Mouse (Mus musculus) heart, adult 2 months (tissue): ENCODE measurements around the gene Kank1. TPM values are rescaled to one million over a fixed set of nuclear protein-coding genes. Genes with fewer than 3 reads are reported as not detected.

Source experiments
- DNase-seq, 2 experiments: peaks; one replicate each; pipeline ENCODE4 v3.0.0; 2021
- H3K27ac ChIP-seq: fragments of 200-600 bp; 2 replicates; pipeline ENCODE4 v1.8.1; 2022
- H3K27me3 ChIP-seq: fragments of 200-500 bp; 2 replicates; pipeline ENCODE4 v1.6.1; 2012; ENCODE audit warnings: mild to moderate bottlenecking, low read length, inconsistent platforms, mixed read lengths; ENCODE audit not compliant: control insufficient read depth, insufficient read depth
- H3K36me3 ChIP-seq: fragments of 200-500 bp; 2 replicates; pipeline ENCODE4 v1.6.1; 2012; ENCODE audit warnings: low read length, inconsistent platforms; ENCODE audit not compliant: control insufficient read depth, insufficient read depth
- H3K4me1 ChIP-seq: fragments of 200-500 bp; 2 replicates; pipeline ENCODE4 v1.6.1; 2011; ENCODE audit warnings: low read length; ENCODE audit not compliant: control insufficient read depth, insufficient read depth
- H3K4me3 ChIP-seq: fragments of 200-600 bp; 2 replicates; pipeline ENCODE4 v1.8.1; 2022
- H3K79me2 ChIP-seq: fragments of 200-500 bp; replicated peaks from 2 replicates; pipeline ENCODE4 v1.6.1; 2012; ENCODE audit warnings: mild to moderate bottlenecking, inconsistent platforms, low read length, moderate library complexity, mixed read lengths; ENCODE audit not compliant: control insufficient read depth, insufficient read depth
- H3K9ac ChIP-seq: fragments of 200-500 bp; 2 replicates; pipeline ENCODE4 v1.6.1; 2012; ENCODE audit warnings: low read depth, mild to moderate bottlenecking, control low read depth, inconsistent platforms, low read length, mixed read lengths
- CTCF ChIP-seq: fragments of 200-600 bp; IDR thresholded peaks from 2 replicates; pipeline ENCODE4 v1.8.1; 2022; ENCODE audit warnings: antibody characterized with exemption, mild to moderate bottlenecking, moderate library complexity
- EP300 ChIP-seq: fragments of 200-500 bp; IDR thresholded peaks from 2 replicates; pipeline ENCODE4 v1.6.1; 2011; ENCODE audit warnings: low read depth, low read length, control low read depth; ENCODE audit not compliant: insufficient read depth
- POLR2A ChIP-seq: fragments of 200-500 bp; IDR thresholded peaks from 2 replicates; pipeline ENCODE4 v1.6.1; 2011; ENCODE audit warnings: mild to moderate bottlenecking, low read depth, low read length, control low read depth; ENCODE audit not compliant: insufficient read depth
- WGBS: fragments of 180-500 bp; shearing (Covaris S2); methylation state at CpG from one replicate; pipeline ENCODE4 v1.1.7; 2018; 5-methylcytosine and 5-hydroxymethylcytosine counted together
- intact Hi-C: fragments of 180-260 bp; cut with DNase I; formaldehyde crosslinking; loops from one replicate; pipeline ENCODE4 v1.15.1; 2025
- polyA plus RNA-seq: library from polyadenylated mRNA; depleted of rRNA; stranded (reverse); fragments of >200 nt; gene quantifications from 2 replicates; pipeline ENCODE4 v1.2.3, GENCODE M21; 2012
- total RNA-seq, 2 experiments: library from RNA; stranded (reverse); gene quantifications; 2 replicates each; pipeline ENCODE4 v1.2.3; 2021

The Kank1 gene
- total and polyA plus RNA-seq, 3 experiments = 37.2 to 43.9 (median 37.3) TPM

GRCm38 (mm10) chr19:25290991-25291520 is 54.3 kb downstream of the Kank1 start:
- intact Hi-C loops = no loop called here

GRCm38 (mm10) chr19:25295207-25295606 is 58.4 kb downstream of the Kank1 start:
- intact Hi-C loops = no loop called here
- Histone ChIP-seq H3K27ac (no peak overlapping the region), H3K4me1 (no peaks in the 10 kb centered on the region), H3K36me3 (no peaks in the 10 kb centered on the region), H3K4me3 (no peak overlapping the region), H3K9ac (no peak overlapping the region), H3K27me3 (no peaks in the 10 kb centered on the region), H3K79me2 (no peaks in the 10 kb centered on the region)
- WGBS = 63% methylated on average over 4 of the region's 4 CpGs
- TF ChIP-seq POLR2A (no peak), CTCF (no peak), EP300 (no peak)
- DNase-seq = no peak

More at GRCm38 (mm10) chr19:25290991-25291520, 54.3 kb downstream of the Kank1 start:
- Histone ChIP-seq H3K27ac (no peak overlapping the region), H3K27me3 (no peaks in the 10 kb centered on the region), H3K4me3 (no peak overlapping the region), H3K4me1 (no peaks in the 10 kb centered on the region; the same call in 1 of the 2 replicates), H3K79me2 (no peaks in the 10 kb centered on the region), H3K36me3 (no peaks in the 10 kb centered on the region), H3K9ac (no peak overlapping the region)
- 87% methylated on average over 5 of the region's 5 CpGs for WGBS
- TF ChIP-seq CTCF = no peak
- no peak for DNase-seq

DNA sequence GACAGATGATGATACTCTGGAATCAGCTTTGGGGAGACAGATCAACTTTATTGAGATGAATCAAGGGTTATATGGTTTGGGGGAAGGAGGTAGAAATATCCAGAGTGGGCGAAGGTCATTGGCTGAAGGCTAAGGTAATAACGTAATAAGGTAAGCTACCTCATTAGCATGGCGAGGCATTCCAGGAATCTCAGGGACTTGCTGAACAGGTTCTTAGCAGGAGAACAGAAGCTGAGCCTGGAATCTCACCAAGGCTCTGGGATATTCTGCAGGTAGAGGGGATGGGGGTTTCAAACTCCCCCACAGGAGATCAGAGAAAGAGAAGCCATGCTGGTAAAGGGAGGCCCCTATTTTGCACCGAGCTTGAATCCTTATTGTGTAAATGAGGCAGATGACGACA is 60.5 kb downstream of the Kank1 start:
- no peaks in the 10 kb centered on the region for H3K79me2 ChIP-seq
- H3K4me1 ChIP-seq = no peaks in the 10 kb centered on the region
- WGBS = 83% methylated on average over 5 of the region's 5 CpGs
- TF ChIP-seq POLR2A = no peak
- TF ChIP-seq CTCF = no peak
- no peak for TF ChIP-seq EP300
- no peak overlapping the region for H3K27ac ChIP-seq
- no peak overlapping the region for H3K9ac ChIP-seq
- no peak overlapping the region for H3K4me3 ChIP-seq
- DNase-seq = no peak
- no peaks in the 10 kb centered on the region for H3K27me3 ChIP-seq
- H3K36me3 ChIP-seq = no peaks in the 10 kb centered on the region
- intact Hi-C loops = no loop called here

DNA sequence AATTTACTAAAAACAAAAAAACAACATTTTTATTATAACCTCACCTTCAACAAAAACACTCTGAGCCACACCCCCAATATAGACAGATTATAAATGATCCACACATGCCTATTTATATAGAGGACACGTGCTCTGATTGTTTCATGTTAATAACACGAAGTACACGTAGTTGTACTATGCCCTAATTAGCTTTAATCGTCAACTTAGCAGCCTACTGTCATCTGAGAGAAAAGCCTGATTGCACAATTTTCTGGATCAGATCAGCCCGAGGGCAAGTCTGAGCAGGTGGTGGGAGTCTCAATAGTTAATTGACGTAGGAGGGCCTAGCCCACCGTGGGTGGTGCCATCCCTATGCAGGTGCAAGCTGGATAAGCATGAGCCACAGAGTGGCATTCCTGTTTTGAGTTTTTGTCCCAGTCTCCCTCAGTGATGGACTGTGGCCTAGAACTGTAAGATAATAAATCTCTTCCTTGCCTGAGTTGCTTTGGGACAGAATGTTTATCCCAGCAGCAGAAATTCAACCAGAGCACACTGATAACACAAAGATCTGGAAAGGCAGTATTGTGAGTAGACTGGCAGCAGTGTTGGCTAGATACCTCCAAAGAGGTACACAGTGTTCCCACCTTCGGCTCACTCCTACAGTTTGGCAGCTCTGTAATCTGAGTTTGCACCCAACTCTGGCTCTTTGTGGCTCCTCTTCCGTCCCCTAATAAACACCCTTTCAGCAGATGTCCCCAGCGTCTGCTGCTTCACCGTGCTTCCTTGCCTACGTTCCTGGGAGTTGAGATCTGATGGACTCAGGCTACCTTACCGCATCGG is 63.3 kb downstream of the Kank1 start:
- no peak overlapping the region for H3K9ac ChIP-seq
- DNase-seq = no peak
- intact Hi-C loops = no loop called here
- H3K79me2 ChIP-seq = no peaks in the 10 kb centered on the region
- no peak overlapping the region for H3K4me3 ChIP-seq
- H3K27me3 ChIP-seq = no peaks in the 10 kb centered on the region
- H3K4me1 ChIP-seq = no peaks in the 10 kb centered on the region
- WGBS = 84% methylated on average over 14 of the region's 14 CpGs
- H3K36me3 ChIP-seq = no peaks in the 10 kb centered on the region
- no peak overlapping the region for H3K27ac ChIP-seq
- TF ChIP-seq CTCF (no peak), POLR2A (no peak), EP300 (no peak)

DNA sequence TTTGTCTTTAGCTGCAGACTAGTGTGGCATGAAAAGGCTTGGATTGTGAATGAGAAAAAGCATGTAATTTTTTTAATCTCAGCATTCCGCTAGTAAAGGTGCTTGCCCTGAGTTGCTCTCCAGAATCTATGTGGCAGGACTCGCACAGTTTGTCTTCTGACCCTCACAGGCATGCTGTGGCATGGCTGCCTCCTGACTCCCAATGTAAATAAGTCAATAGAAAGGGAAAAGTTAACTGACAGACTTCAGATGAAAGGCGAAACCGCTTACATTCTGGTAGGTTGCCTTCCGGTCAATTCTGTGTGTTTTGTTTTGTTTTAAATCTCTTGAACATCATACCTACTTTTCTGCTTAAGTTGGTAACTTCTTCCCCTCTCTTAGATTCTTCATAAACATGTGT is 64.4 kb downstream of the Kank1 start:
- 88% methylated on average over 5 of the region's 5 CpGs for WGBS
- Histone ChIP-seq H3K4me1 (no peaks in the 10 kb centered on the region), H3K27ac (no peak overlapping the region), H3K36me3 (no peaks in the 10 kb centered on the region), H3K27me3 (no peaks in the 10 kb centered on the region), H3K9ac (no peak overlapping the region), H3K79me2 (no peaks in the 10 kb centered on the region), H3K4me3 (no peak overlapping the region)
- intact Hi-C loops = no loop called here
- DNase-seq = no peak
- no peak for TF ChIP-seq EP300
- TF ChIP-seq CTCF = no peak

- H3K27me3 ChIP-seq = no peaks in the 10 kb centered on the region
- H3K4me1 ChIP-seq = no peaks in the 10 kb centered on the region
- no peak overlapping the region for H3K4me3 ChIP-seq
- H3K27ac ChIP-seq = no peak overlapping the region
- no peaks in the 10 kb centered on the region for H3K79me2 ChIP-seq
- no peak for DNase-seq
- no peak overlapping the region for H3K9ac ChIP-seq
- H3K36me3 ChIP-seq = no peaks in the 10 kb centered on the region
- intact Hi-C loops = no loop called here
- WGBS = 71% methylated on average over 9 of the region's 9 CpGs
- TF ChIP-seq EP300 (no peak), CTCF (peak; percentile 60)
Measured at GRCm38 (mm10) chr19:25306277-25306676, 69.5 kb downstream of the Kank1 start.
